Mouse (Mus musculus): ENCODE data around the gene Tff1. TPM values are rescaled to one million over a fixed set of nuclear protein-coding genes. Genes with fewer than 3 reads are reported as not detected.

Tff1 gene
- total and polyA plus RNA-seq, 3 experiments = 0.44 to 2.2 (median 1.6) TPM

DNA sequence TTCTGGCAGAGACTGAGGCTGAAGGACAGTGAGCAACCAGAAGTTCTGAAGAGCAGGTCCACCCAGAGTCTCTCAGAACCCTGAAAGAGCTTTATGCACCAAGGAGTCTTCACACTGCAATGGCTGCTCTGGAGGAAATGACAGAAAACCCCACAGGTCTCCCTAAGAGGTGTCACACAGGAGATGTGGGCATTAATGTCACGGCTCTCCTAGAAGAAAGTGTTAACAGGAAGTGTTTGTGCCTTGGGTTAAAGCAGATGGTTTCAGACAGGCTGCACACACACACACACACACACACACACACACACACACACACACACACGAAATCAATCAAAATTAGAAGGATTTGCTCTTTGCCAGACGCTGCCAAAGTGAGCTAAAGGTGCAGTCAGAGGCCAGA is 28.8 kb downstream of the Tff1 start:
- Histone ChIP-seq H3K4me3 (replicated peaks in 1 of 3; ENCODE audit: low read depth in 2 of 3, low read length in 2 of 3, poor library complexity in 1 of 3) (no peak overlapping the region), H3K4me1 (ENCODE audit: control insufficient read depth in 1 of 2, insufficient read depth in 2 of 2) (peaks cover 4% of the 10 kb centered on the region in 2 experiments; a peak in 2 of 4 replicates), H3K36me3 (replicated peaks in 1 of 2; ENCODE audit: control insufficient read depth in 1 of 2, insufficient read depth in 1 of 2, low read length in 1 of 2) (no peaks in the 10 kb centered on the region), H3K27me3 (replicated peaks) (peaks cover 15% of the 10 kb centered on the region), H3K27ac (ENCODE audit: insufficient read depth, low read depth) (no peak overlapping the region), H3K79me2 (replicated peaks; ENCODE audit: control insufficient read depth, extremely low read depth, insufficient read depth, poor library complexity, severe bottlenecking) (no peaks in the 10 kb centered on the region; the same call in 1 of the 2 replicates), H3K9ac (ENCODE audit: insufficient read depth, low read depth) (no peak overlapping the region), H3K9me3 (replicated peaks; ENCODE audit: low read length) (no peaks in the 10 kb centered on the region), H3K4me2 (ENCODE audit: insufficient read depth, low read depth, poor library complexity, severe bottlenecking) (no peak overlapping the region)
- TF ChIP-seq TCF12 (IDR thresholded peaks at IDR 0.05; ENCODE audit: low read depth, low read length) (no peak), RAD21 (IDR thresholded peaks at IDR 0.05; ENCODE audit: low read depth, low read length) (no peak), SMC3 (IDR thresholded peaks at IDR 0.05; ENCODE audit: low read depth, low read length) (no peak), HCFC1 (IDR thresholded peaks at IDR 0.05; ENCODE audit: low read depth, low read length) (no peak), ZMIZ1 (IDR thresholded peaks at IDR 0.05; ENCODE audit: low read depth, low read length) (no peak), MYC (IDR thresholded peaks at IDR 0.05; ENCODE audit: low read depth, low read length) (no peak), IRF4 (IDR thresholded peaks at IDR 0.05; ENCODE audit: low read depth, low read length) (no peak), NELFE (IDR thresholded peaks at IDR 0.05; ENCODE audit: low read depth, low read length) (no peak), MAX (IDR thresholded peaks at IDR 0.05; ENCODE audit: low read length) (no peak), CHD2 (IDR thresholded peaks at IDR 0.05; ENCODE audit: low read length) (no peak)
- dilution Hi-C loops (cut with MboI; ENCODE audit: extremely low pct_ligation_motif_present, extremely low pct_unique_long_range_greater_than_20kb, low sequenced_read_pairs) (no loop called here), in situ Hi-C loops (cut with MboI; ENCODE audit: low pct_ligation_motif_present, low pct_unique_long_range_greater_than_20kb, low sequenced_read_pairs) (no loop called here)
- DNase-seq (ENCODE audit: extremely low read depth) = no peak

DNA sequence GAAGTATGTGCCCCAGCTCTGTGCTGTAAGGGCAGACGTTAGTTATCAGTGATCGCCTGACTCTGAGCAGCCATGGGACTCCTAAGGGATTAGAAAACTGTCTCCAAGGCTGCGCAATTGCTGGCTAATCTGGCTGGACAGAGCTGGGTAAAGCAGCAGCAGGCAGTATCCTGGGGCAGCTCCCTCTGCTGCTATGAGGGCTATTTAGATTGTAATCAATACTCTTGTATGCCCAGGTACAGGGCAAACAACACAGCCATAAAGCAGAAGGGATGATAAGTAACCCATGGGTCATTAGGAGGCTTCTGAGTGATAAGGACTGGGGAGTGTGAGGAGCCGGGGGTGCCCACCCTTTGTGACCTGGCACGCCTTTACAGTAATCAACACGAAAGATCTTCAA is 30.2 kb downstream of the Tff1 start:
- Histone ChIP-seq H3K4me1 (ENCODE audit: control insufficient read depth in 1 of 2, insufficient read depth in 2 of 2) (peaks cover 4% of the 10 kb centered on the region in 2 experiments; a peak in 2 of 4 replicates), H3K9me3 (replicated peaks; ENCODE audit: low read length) (no peaks in the 10 kb centered on the region), H3K4me3 (replicated peaks in 1 of 3; ENCODE audit: low read depth in 2 of 3, low read length in 2 of 3, poor library complexity in 1 of 3) (no peak overlapping the region), H3K36me3 (replicated peaks in 1 of 2; ENCODE audit: control insufficient read depth in 1 of 2, insufficient read depth in 1 of 2, low read length in 1 of 2) (no peaks in the 10 kb centered on the region), H3K27ac (ENCODE audit: insufficient read depth, low read depth) (no peak overlapping the region), H3K27me3 (replicated peaks) (peaks cover 26% of the 10 kb centered on the region), H3K79me2 (replicated peaks; ENCODE audit: control insufficient read depth, extremely low read depth, insufficient read depth, poor library complexity, severe bottlenecking) (no peaks in the 10 kb centered on the region; the same call in 1 of the 2 replicates), H3K9ac (ENCODE audit: insufficient read depth, low read depth) (no peak overlapping the region), H3K4me2 (ENCODE audit: insufficient read depth, low read depth, poor library complexity, severe bottlenecking) (no peak overlapping the region)
- dilution Hi-C loops (cut with MboI; ENCODE audit: extremely low pct_ligation_motif_present, extremely low pct_unique_long_range_greater_than_20kb, low sequenced_read_pairs) = no loop called here
- in situ Hi-C loops (cut with MboI; ENCODE audit: low pct_ligation_motif_present, low pct_unique_long_range_greater_than_20kb, low sequenced_read_pairs) = no loop called here
- no peak for DNase-seq (ENCODE audit: extremely low read depth)
- no peak for TF ChIP-seq USF2 (conservative IDR thresholded peaks at IDR 0.05; ENCODE audit: low read depth, low read length)
- no peak for TF ChIP-seq USF1 (IDR thresholded peaks at IDR 0.05; ENCODE audit: low read depth, low read length)
- TF ChIP-seq MYC (IDR thresholded peaks at IDR 0.05; ENCODE audit: low read depth, low read length) = no peak
- TF ChIP-seq MAX (IDR thresholded peaks at IDR 0.05; ENCODE audit: low read length) = no peak
- TF ChIP-seq NELFE (IDR thresholded peaks at IDR 0.05; ENCODE audit: low read depth, low read length) = no peak
- TF ChIP-seq UBTF (IDR thresholded peaks at IDR 0.05; ENCODE audit: low read depth, low read length) = no peak
- TF ChIP-seq POLR2AphosphoS2 (IDR thresholded peaks at IDR 0.05; ENCODE audit: low read depth, low read length) = no peak
- no peak for TF ChIP-seq CHD2 (IDR thresholded peaks at IDR 0.05; ENCODE audit: low read length)
- TF ChIP-seq E2F4 (IDR thresholded peaks at IDR 0.05; ENCODE audit: insufficient replicate concordance, low read depth, low read length) = no peak
